Mouse (Mus musculus) small intestine, adult 2 months (tissue): ENCODE results near the gene Ggcx.

ENCODE experiments used
- CTCF ChIP-seq: fragments of 200-500 bp; IDR thresholded peaks from 2 replicates; pipeline ENCODE4 v1.5.1; 2012; ENCODE audit warnings: low read depth, mild to moderate bottlenecking, control low read depth, inconsistent platforms, low read length, moderate library complexity, mixed read lengths; ENCODE audit not compliant: insufficient replicate concordance, insufficient read length; ENCODE audit errors: extremely low read depth
- POLR2A ChIP-seq: fragments of 200-500 bp; IDR thresholded peaks from 2 replicates; pipeline ENCODE4 v1.6.1; 2012; ENCODE audit warnings: low read depth, mild to moderate bottlenecking, control low read depth, inconsistent platforms, low read length, moderate library complexity

DNA sequence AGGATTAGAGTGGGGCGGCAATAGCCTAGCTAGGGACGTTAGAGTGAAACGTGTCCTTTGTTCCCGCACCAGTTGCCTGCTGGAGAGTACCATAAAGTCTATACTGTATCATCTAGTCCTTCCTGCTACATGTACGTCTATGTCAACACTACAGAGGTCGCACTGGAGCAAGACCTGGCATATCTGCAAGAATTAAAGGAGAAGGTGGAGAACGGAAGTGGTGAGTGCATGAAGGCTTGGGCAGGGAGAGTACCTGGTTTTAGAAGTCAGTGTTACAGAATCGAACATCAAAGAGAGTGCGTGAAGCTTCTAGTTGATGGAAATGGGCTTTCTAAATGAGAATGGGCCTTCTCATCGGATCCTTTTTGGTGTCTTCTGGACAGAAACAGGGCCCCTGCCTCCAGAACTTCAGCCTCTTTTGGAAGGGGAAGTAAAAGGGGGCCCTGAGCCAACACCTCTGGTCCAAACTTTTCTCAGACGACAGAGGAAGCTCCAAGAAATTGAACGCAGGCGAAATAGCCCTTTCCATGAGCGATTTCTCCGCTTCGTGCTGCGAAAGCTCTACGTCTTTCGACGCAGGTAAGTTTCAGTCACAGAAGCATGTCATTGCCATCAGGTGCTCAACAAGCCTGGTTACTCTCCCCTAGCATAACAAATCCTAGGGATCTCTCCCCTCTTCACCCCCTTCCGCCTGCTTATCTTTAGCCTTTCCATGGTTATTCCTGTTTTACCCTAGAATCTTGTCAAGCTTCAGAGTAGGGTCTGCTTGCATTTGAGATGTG is 15.1 kb downstream of the Ggcx start:
- no peak for TF ChIP-seq CTCF
- TF ChIP-seq POLR2A, result no peak
